Mouse (Mus musculus) kidney, postnatal 25 days (tissue): ENCODE measurements around the gene Foxl1.
"Not testable (repeated sequence)": the region's sequence is repeated elsewhere in the genome, so short reads cannot be mapped to it uniquely, and the experiment has no call there.

ENCODE experiments used
- DNase-seq, 2 experiments: peaks; one replicate each; pipeline ENCODE4 v3.0.0; 2021; ENCODE audit warnings: mixed read lengths in 2 of 2

The Foxl1 gene

GRCm38 (mm10) chr8:121125311-121125876 lies 2.3 kb upstream of the Foxl1 start:
- DNase-seq, result peak; percentile 79 to 83

GRCm38 (mm10) chr8:121126191-121126590 lies 1.5 kb upstream of the Foxl1 start:
- no peak for DNase-seq

GRCm38 (mm10) chr8:121126694-121127093 lies 1.0 kb upstream of the Foxl1 start:
- no peak for DNase-seq

- DNase-seq, result no peak
Measured at GRCm38 (mm10) chr8:121127291-121127701, 444 bp upstream of the Foxl1 start.

DNA sequence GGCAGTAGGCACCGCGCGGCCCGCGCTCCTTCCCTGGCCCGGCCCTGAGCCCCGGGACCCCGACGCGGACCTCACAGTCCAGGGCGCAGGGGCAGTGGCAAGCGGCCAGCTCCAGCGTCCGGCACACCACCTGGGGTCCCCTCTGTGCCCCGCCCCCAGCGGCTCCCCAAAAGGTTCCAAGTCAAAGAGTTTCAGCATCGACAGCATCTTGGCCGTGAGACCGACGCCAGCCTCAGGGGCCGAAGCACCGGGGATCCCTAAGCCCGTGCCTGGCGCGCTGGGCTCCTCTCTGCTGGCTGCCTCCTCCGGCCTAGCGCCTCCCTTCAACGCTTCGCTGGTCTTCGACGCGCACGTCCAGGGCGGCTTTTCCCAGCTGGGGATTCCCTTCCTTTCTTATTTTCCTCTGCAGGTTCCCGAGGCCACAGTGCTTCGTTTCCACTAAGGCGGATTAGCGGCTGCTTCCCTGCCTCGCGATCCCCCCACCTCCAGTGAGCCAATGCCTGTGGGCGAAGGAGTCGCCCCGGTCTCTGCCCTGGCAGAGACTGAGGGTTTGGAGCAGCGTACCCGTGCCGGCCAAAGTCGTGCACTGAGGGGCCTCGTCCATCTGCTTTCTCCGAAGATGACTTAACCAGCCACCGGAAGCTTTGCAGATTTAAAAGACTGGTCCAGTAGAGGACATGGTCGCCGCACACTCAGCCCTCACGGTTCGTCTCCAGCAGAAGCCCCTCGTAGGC lies 958 bp downstream of the Foxl1 start:
- DNase-seq, result no peak

- DNase-seq, result no peak
Measured at GRCm38 (mm10) chr8:121129265-121129940, 1.7 kb downstream of the Foxl1 start.

- DNase-seq, result peak in 1 of 2 experiments; percentile 60
Measured at GRCm38 (mm10) chr8:121130522-121130921, 2.8 kb downstream of the Foxl1 start.

- DNase-seq, result no peak
Measured at GRCm38 (mm10) chr8:121132961-121133513, 5.3 kb downstream of the Foxl1 start.

DNA sequence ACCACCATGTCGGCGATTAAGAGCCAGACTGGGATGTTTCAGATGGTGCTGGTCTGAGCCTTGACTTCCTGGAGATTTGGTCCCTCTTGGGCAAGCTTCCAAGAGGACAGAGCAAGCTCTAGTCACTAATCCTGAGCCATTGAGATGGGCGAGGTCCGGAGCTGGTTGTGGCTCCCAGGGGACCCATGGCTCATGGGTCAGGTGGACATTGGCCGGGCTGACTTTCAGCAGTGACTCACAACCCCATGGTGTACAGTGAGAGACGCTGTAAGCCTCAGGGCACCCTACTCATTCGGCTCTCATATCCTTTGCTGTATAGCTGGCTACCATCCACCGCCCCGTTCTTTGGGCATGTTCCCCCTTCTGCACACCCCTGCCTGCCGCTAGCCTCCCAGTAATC lies 6.4 kb downstream of the Foxl1 start:
- no peak for DNase-seq

GRCm38 (mm10) chr8:121134512-121134911 lies 6.8 kb downstream of the Foxl1 start:
- no peak for DNase-seq

GRCm38 (mm10) chr8:121136856-121137255 lies 9.1 kb downstream of the Foxl1 start:
- DNase-seq, result no peak

GRCm38 (mm10) chr8:121145457-121146134 lies 17.9 kb downstream of the Foxl1 start:
- not testable (repeated sequence) for DNase-seq

DNA sequence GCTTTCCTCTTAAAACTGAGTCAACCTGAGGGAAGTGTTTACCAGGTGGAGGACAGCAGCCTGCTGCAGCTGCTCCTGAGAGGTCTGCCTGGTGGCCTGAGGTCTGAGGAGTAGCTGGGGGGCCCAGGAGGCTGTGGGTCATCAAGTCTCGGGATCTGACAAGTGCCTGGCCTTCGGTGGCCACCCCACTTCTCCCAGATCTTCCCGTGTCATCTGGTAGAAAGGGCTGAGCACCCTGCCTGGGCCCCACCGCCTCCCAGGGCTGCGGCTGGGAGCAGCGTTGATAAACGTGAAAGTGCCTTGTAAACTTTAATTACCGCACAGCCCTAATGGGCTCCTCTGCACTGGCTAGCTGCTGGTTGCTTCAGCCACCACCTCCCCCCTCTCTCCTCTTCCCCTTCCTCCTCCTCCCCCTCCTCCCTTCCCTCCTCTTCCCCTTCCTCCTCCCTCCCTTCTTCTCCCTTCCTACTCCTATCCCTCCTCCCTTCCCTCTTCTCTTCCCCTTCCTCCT lies 20.9 kb downstream of the Foxl1 start:
- DNase-seq, result no peak

DNA sequence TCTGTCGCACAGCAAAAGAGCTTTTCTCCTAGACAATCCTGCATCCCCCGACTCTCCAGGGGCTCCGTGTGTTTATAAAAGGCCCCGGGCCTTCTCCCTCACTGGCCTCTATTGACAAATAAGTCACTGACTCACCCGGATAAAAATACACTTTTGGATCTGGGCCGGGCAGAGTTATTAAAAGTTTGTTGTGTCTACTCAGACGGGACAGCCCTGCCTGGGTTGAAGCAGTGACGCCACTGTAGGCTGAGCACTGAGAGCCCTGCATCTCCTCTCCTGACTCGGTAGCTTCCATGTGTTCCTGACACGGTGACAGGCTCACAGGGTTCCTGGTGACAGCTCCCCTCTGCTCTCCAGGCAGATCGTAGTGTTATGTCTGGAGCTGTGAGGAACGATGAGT lies 24.7 kb downstream of the Foxl1 start:
- peak; percentile 52 to 55 for DNase-seq

GRCm38 (mm10) chr8:121156990-121157491 lies 29.3 kb downstream of the Foxl1 start:
- no peak for DNase-seq

- no peak for DNase-seq
Measured at GRCm38 (mm10) chr8:121158812-121159211, 31.1 kb downstream of the Foxl1 start.

- no peak for DNase-seq
Measured at GRCm38 (mm10) chr8:121161437-121161836, 33.7 kb downstream of the Foxl1 start.

- no peak for DNase-seq
Measured at GRCm38 (mm10) chr8:121162413-121162812, 34.7 kb downstream of the Foxl1 start.

GRCm38 (mm10) chr8:121162906-121163695 lies 35.4 kb downstream of the Foxl1 start:
- DNase-seq, result peak; percentile 41 to 54

DNA sequence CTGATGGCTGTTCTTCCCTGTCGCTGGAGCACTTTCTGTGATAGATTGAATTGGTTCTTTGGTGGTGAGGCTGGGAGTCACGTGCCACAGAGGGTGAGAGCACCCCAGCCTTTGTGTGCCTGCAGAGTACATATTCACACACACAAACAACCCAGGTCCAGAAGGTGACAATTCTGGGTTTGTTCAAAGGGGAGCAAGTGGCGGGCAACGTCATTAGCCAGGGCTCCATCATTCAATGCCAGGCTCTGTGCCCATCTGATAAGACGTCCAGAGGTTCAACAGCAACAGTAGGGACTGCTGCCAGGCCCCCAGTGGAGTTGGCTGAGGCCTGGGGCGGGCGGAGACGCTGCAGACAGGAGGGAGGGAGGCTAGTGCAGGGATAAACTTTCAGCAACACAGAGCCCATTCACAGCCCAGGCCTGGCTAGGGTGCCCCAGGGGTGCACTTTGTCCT lies 36.3 kb downstream of the Foxl1 start:
- peak; percentile 66 to 80 for DNase-seq

- no peak for DNase-seq
Measured at GRCm38 (mm10) chr8:121168033-121168432, 40.3 kb downstream of the Foxl1 start.

GRCm38 (mm10) chr8:121170116-121170515 lies 42.4 kb downstream of the Foxl1 start:
- DNase-seq, result no peak
